Mouse (Mus musculus): ENCODE data around the gene Prss38. TPM values are rescaled to one million over a fixed set of nuclear protein-coding genes. Genes with fewer than 3 reads are reported as not detected.
"Not testable (repeated sequence)": the region's sequence is repeated elsewhere in the genome, so short reads cannot be mapped to it uniquely, and the experiment has no call there.

Prss38 gene
- polyA plus RNA-seq, 1 experiment from 2014 or later = not detected

- no peak overlapping the region for H3K4me2 ChIP-seq (replicated peaks; ENCODE audit: low read depth, low read length)
- TF ChIP-seq EP300 (IDR thresholded peaks at IDR 0.05) (no peak), CTCF (IDR thresholded peaks at IDR 0.05) (no peak)
- no peaks in the 10 kb centered on the region for H3K9me3 ChIP-seq (ENCODE audit: low read length)
- ATAC-seq (peak; percentile 63), DNase-seq (ENCODE audit: low spot score) (peak; percentile 64)
- H3K4me3 ChIP-seq (ENCODE audit: low read depth, low read length) = no peak overlapping the region
- no peak overlapping the region for H3K9ac ChIP-seq (replicated peaks; ENCODE audit: low read depth)
- no peaks in the 10 kb centered on the region for H3K27me3 ChIP-seq (replicated peaks; ENCODE audit: insufficient read depth, low read length)
- H3K27ac ChIP-seq (ENCODE audit: low read length) = no peak overlapping the region
- no peaks in the 10 kb centered on the region for H3K36me3 ChIP-seq (ENCODE audit: insufficient read depth, low read length)
- no peaks in the 10 kb centered on the region; the same call in 1 of the 2 replicates for H3K4me1 ChIP-seq (ENCODE audit: insufficient read depth, low read depth, low read length)
- WGBS = 14% methylated on average over 8 of the region's 8 CpGs
Observed at GRCm38 (mm10) chr11:59385123-59385522, 9.7 kb upstream of the Prss38 start.

- no peaks in the 10 kb centered on the region for H3K9me3 ChIP-seq (ENCODE audit: low read length)
- ATAC-seq (peak; percentile 72), DNase-seq (ENCODE audit: low spot score) (peak; percentile 38)
- H3K4me1 ChIP-seq (ENCODE audit: insufficient read depth, low read depth, low read length) = no peaks in the 10 kb centered on the region; the same call in 1 of the 2 replicates
- H3K27ac ChIP-seq (ENCODE audit: low read length) = no peak overlapping the region
- H3K4me2 ChIP-seq (replicated peaks; ENCODE audit: low read depth, low read length) = no peak overlapping the region
- no peak overlapping the region for H3K9ac ChIP-seq (replicated peaks; ENCODE audit: low read depth)
- H3K36me3 ChIP-seq (ENCODE audit: insufficient read depth, low read length) = no peaks in the 10 kb centered on the region
- TF ChIP-seq CTCF (IDR thresholded peaks at IDR 0.05) (no peak), EP300 (IDR thresholded peaks at IDR 0.05) (no peak)
- no peaks in the 10 kb centered on the region for H3K27me3 ChIP-seq (replicated peaks; ENCODE audit: insufficient read depth, low read length)
- 26% methylated on average over 7 of the region's 7 CpGs for WGBS
- no peak overlapping the region for H3K4me3 ChIP-seq (ENCODE audit: low read depth, low read length)
Observed at GRCm38 (mm10) chr11:59384441-59384959, 9.0 kb upstream of the Prss38 start.

- no peaks in the 10 kb centered on the region for H3K36me3 ChIP-seq (ENCODE audit: insufficient read depth, low read length)
- TF ChIP-seq EP300 (IDR thresholded peaks at IDR 0.05) = no peak
- H3K27me3 ChIP-seq (replicated peaks; ENCODE audit: insufficient read depth, low read length) = no peaks in the 10 kb centered on the region
- H3K9me3 ChIP-seq (ENCODE audit: low read length) = no peaks in the 10 kb centered on the region
- no peak overlapping the region for H3K4me2 ChIP-seq (replicated peaks; ENCODE audit: low read depth, low read length)
- H3K27ac ChIP-seq (ENCODE audit: low read length) = no peak overlapping the region
- no peaks in the 10 kb centered on the region; the same call in 1 of the 2 replicates for H3K4me1 ChIP-seq (ENCODE audit: insufficient read depth, low read depth, low read length)
- no peak overlapping the region for H3K4me3 ChIP-seq (ENCODE audit: low read depth, low read length)
- ATAC-seq (no peak), DNase-seq (ENCODE audit: low spot score) (no peak)
- H3K9ac ChIP-seq (replicated peaks; ENCODE audit: low read depth) = no peak overlapping the region
Observed at GRCm38 (mm10) chr11:59379547-59379946, 4.1 kb upstream of the Prss38 start.

GRCm38 (mm10) chr11:59377999-59378398 is 2.5 kb upstream of the Prss38 start:
- Histone ChIP-seq H3K27me3 (replicated peaks; ENCODE audit: insufficient read depth, low read length) (no peaks in the 10 kb centered on the region), H3K36me3 (ENCODE audit: insufficient read depth, low read length) (no peaks in the 10 kb centered on the region), H3K27ac (ENCODE audit: low read length) (no peak overlapping the region), H3K9me3 (ENCODE audit: low read length) (no peaks in the 10 kb centered on the region), H3K4me2 (replicated peaks; ENCODE audit: low read depth, low read length) (no peak overlapping the region), H3K4me3 (ENCODE audit: low read depth, low read length) (no peak overlapping the region), H3K4me1 (ENCODE audit: insufficient read depth, low read depth, low read length) (no peaks in the 10 kb centered on the region), H3K9ac (replicated peaks; ENCODE audit: low read depth) (no peak overlapping the region)
- TF ChIP-seq CTCF (IDR thresholded peaks at IDR 0.05) = no peak
- TF ChIP-seq EP300 (IDR thresholded peaks at IDR 0.05) = no peak
- WGBS = 71% methylated on average over 3 of the region's 3 CpGs
- ATAC-seq = no peak
- DNase-seq (ENCODE audit: low spot score) = no peak

- H3K36me3 ChIP-seq (ENCODE audit: insufficient read depth, low read length) = no peaks in the 10 kb centered on the region
- ATAC-seq (no peak), DNase-seq (ENCODE audit: low spot score) (no peak)
- no peak for TF ChIP-seq EP300 (IDR thresholded peaks at IDR 0.05)
- no peak for TF ChIP-seq CTCF (IDR thresholded peaks at IDR 0.05)
- 59% methylated on average over 11 of the region's 11 CpGs for WGBS
- no peak overlapping the region for H3K4me2 ChIP-seq (replicated peaks; ENCODE audit: low read depth, low read length)
- H3K9me3 ChIP-seq (ENCODE audit: low read length) = no peaks in the 10 kb centered on the region
- no peak overlapping the region for H3K27ac ChIP-seq (ENCODE audit: low read length)
- no peak overlapping the region for H3K9ac ChIP-seq (replicated peaks; ENCODE audit: low read depth)
- H3K4me3 ChIP-seq (ENCODE audit: low read depth, low read length) = no peak overlapping the region
- no peaks in the 10 kb centered on the region for H3K27me3 ChIP-seq (replicated peaks; ENCODE audit: insufficient read depth, low read length)
- no peaks in the 10 kb centered on the region for H3K4me1 ChIP-seq (ENCODE audit: insufficient read depth, low read depth, low read length)
Observed at GRCm38 (mm10) chr11:59369848-59370247, 5.6 kb downstream of the Prss38 start.

GRCm38 (mm10) chr11:59367955-59368354 is 7.5 kb downstream of the Prss38 start:
- 73% methylated on average over 4 of the region's 4 CpGs for WGBS
- H3K4me2 ChIP-seq (replicated peaks; ENCODE audit: low read depth, low read length); H3K36me3 ChIP-seq (ENCODE audit: insufficient read depth, low read length); H3K27ac ChIP-seq (ENCODE audit: low read length); H3K9me3 ChIP-seq (ENCODE audit: low read length); ATAC-seq; H3K9ac ChIP-seq (replicated peaks; ENCODE audit: low read depth); H3K4me1 ChIP-seq (ENCODE audit: insufficient read depth, low read depth, low read length); H3K27me3 ChIP-seq (replicated peaks; ENCODE audit: insufficient read depth, low read length); H3K4me3 ChIP-seq (ENCODE audit: low read depth, low read length); DNase-seq (ENCODE audit: low spot score): not testable (repeated sequence)

GRCm38 (mm10) chr11:59366633-59367032 is 8.8 kb downstream of the Prss38 start:
- TF ChIP-seq CTCF (IDR thresholded peaks at IDR 0.05) = peak; percentile 56
- no peak for TF ChIP-seq EP300 (IDR thresholded peaks at IDR 0.05)
- no peak overlapping the region for H3K9ac ChIP-seq (replicated peaks; ENCODE audit: low read depth)
- no peaks in the 10 kb centered on the region for H3K27me3 ChIP-seq (replicated peaks; ENCODE audit: insufficient read depth, low read length)
- no peak for ATAC-seq
- no peak overlapping the region for H3K27ac ChIP-seq (ENCODE audit: low read length)
- WGBS = 36% methylated on average over 3 of the region's 3 CpGs
- DNase-seq (ENCODE audit: low spot score) = peak; percentile 7
- H3K4me3 ChIP-seq (ENCODE audit: low read depth, low read length) = no peak overlapping the region
- H3K36me3 ChIP-seq (ENCODE audit: insufficient read depth, low read length) = no peaks in the 10 kb centered on the region
- H3K9me3 ChIP-seq (ENCODE audit: low read length) = no peaks in the 10 kb centered on the region
- no peaks in the 10 kb centered on the region for H3K4me1 ChIP-seq (ENCODE audit: insufficient read depth, low read depth, low read length)
- H3K4me2 ChIP-seq (replicated peaks; ENCODE audit: low read depth, low read length) = no peak overlapping the region
